Mouse (Mus musculus) right cerebral cortex, postnatal 25 days (tissue): ENCODE measurements around the gene Tinf2.

Source experiments
- DNase-seq: peaks from one replicate; pipeline ENCODE4 v3.0.0; 2022

Tinf2 gene

GRCm38 (mm10) chr14:55681160-55682117, at the start of gene Tinf2:
Gene Tinf2, minus strand, starts transcription at chr14:55681820.
- peak; percentile 96 for DNase-seq

GRCm38 (mm10) chr14:55730531-55731032, 49.0 kb upstream of the Tinf2 start:
- DNase-seq = peak; percentile 15

- DNase-seq = no peak
Measured at GRCm38 (mm10) chr14:55730116-55730515, 48.5 kb upstream of the Tinf2 start.

- DNase-seq = no peak
Measured at GRCm38 (mm10) chr14:55727889-55728685, 46.5 kb upstream of the Tinf2 start.

GRCm38 (mm10) chr14:55726261-55726660, 44.6 kb upstream of the Tinf2 start:
- no peak for DNase-seq

GRCm38 (mm10) chr14:55724411-55724871, 42.8 kb upstream of the Tinf2 start:
- no peak for DNase-seq

GRCm38 (mm10) chr14:55723433-55723832, 41.8 kb upstream of the Tinf2 start:
- no peak for DNase-seq

- DNase-seq = no peak
Measured at GRCm38 (mm10) chr14:55722438-55722945, 40.9 kb upstream of the Tinf2 start.

- peak; percentile 90 for DNase-seq
Measured at GRCm38 (mm10) chr14:55721700-55722437, 40.2 kb upstream of the Tinf2 start, which contains the start of gene Rabggta. Gene Rabggta, minus strand, starts transcription at chr14:55722263.

GRCm38 (mm10) chr14:55721076-55721475, 39.5 kb upstream of the Tinf2 start:
- DNase-seq = no peak

GRCm38 (mm10) chr14:55720666-55721065, 39.0 kb upstream of the Tinf2 start:
- no peak for DNase-seq

GRCm38 (mm10) chr14:55719737-55720136, 38.1 kb upstream of the Tinf2 start:
- DNase-seq = no peak

GRCm38 (mm10) chr14:55716884-55717283, 35.3 kb upstream of the Tinf2 start:
- DNase-seq = no peak

GRCm38 (mm10) chr14:55716271-55716670, 34.7 kb upstream of the Tinf2 start:
- DNase-seq = no peak

GRCm38 (mm10) chr14:55714893-55715292, 33.3 kb upstream of the Tinf2 start:
- DNase-seq = no peak

- DNase-seq = no peak
Measured at GRCm38 (mm10) chr14:55713729-55714122, 32.1 kb upstream of the Tinf2 start, which contains the start of gene Tgm1. Gene Tgm1, minus strand, starts transcription at chr14:55713926.

- no peak for DNase-seq
Measured at GRCm38 (mm10) chr14:55713007-55713728, 31.5 kb upstream of the Tinf2 start.

GRCm38 (mm10) chr14:55711786-55712185, 30.2 kb upstream of the Tinf2 start:
- DNase-seq = no peak

- no peak for DNase-seq
Measured at GRCm38 (mm10) chr14:55709509-55709908, 27.9 kb upstream of the Tinf2 start.

GRCm38 (mm10) chr14:55707397-55707796, 25.8 kb upstream of the Tinf2 start:
- DNase-seq = no peak

- no peak for DNase-seq
Measured at GRCm38 (mm10) chr14:55706051-55706600, 24.5 kb upstream of the Tinf2 start.
